In the genomic region with DNA sequence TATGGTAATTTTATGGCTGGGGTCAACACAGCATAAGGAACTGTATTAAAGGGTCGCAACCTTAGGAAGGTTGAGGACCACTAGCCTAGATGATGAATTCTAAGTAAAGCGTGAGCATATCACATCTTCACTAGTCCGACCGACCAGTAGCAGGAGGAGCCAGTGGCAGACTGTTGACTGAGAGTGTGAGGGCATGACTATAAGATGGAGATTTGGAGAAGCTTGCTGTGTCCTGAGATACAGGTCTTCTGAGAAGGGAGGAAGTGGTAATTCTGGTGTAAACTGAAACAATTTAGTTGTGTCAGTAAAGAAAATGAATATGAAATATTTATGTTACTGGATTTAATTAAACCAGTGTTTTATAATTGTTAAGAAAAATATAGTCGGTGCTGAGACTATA, we compare ENCODE assay signal across 23 mouse cellular contexts.
"Had no signal": no experiment of that assay in that cellular context is flagged by ENCODE, and none has a peak within 500 bp of the region (broad histone marks: within the 10 kb centered on the region; RNA-seq: fewer than 3 reads in every experiment).

No protein-coding gene starts in this region.

- H3K27ac ChIP-seq: limb, embryonic 10.5 days; limb, embryonic 12.5 days; limb, embryonic 13.5 days; limb, embryonic 15.5 days; liver, embryonic 12.5 days; liver, embryonic 13.5 days; liver, embryonic 14.5 days; liver, embryonic 15.5 days; lung, embryonic 15.5 days; macrophage; midbrain, embryonic 10.5 days; midbrain, embryonic 12.5 days; midbrain, embryonic 13.5 days; midbrain, embryonic 15.5 days; neural tube, embryonic 12.5 days had no signal

- H3K9ac ChIP-seq: limb, embryonic 12.5 days; limb, embryonic 13.5 days; limb, embryonic 15.5 days; liver, embryonic 12.5 days; liver, embryonic 13.5 days; liver, embryonic 14.5 days; liver, embryonic 15.5 days; liver, postnatal 0 days; lung, embryonic 14.5 days; lung, embryonic 15.5 days; midbrain, embryonic 12.5 days; midbrain, embryonic 13.5 days; midbrain, embryonic 15.5 days; neural tube, embryonic 12.5 days had no signal

- H3K4me1 ChIP-seq: limb, embryonic 10.5 days; limb, embryonic 12.5 days; limb, embryonic 13.5 days; limb, embryonic 15.5 days; liver, embryonic 12.5 days; liver, embryonic 13.5 days; liver, embryonic 15.5 days; lung, embryonic 15.5 days; megakaryocyte, embryonic 14.5 days; midbrain, embryonic 10.5 days; midbrain, embryonic 12.5 days; neural tube, embryonic 12.5 days had no signal

- H3K4me2 ChIP-seq: limb, embryonic 12.5 days; limb, embryonic 13.5 days; limb, embryonic 15.5 days; liver, embryonic 11.5 days; liver, embryonic 12.5 days; liver, embryonic 13.5 days; liver, embryonic 15.5 days; lung, embryonic 14.5 days; lung, embryonic 15.5 days; midbrain, embryonic 11.5 days; midbrain, embryonic 12.5 days; midbrain, embryonic 13.5 days; midbrain, embryonic 15.5 days; neural tube, embryonic 12.5 days had no signal

- ATAC-seq: liver, embryonic 12.5 days; liver, postnatal 0 days; lung, postnatal 0 days; midbrain, embryonic 13.5 days; midbrain, embryonic 15.5 days; midbrain, embryonic 16.5 days had no signal

- H3K9me3 ChIP-seq: limb, embryonic 10.5 days; limb, embryonic 12.5 days; limb, embryonic 13.5 days; limb, embryonic 15.5 days; liver, embryonic 12.5 days; liver, embryonic 13.5 days; liver, embryonic 15.5 days; lung, embryonic 15.5 days; megakaryocyte, embryonic 14.5 days; midbrain, embryonic 10.5 days; midbrain, embryonic 12.5 days; midbrain, embryonic 13.5 days; midbrain, embryonic 15.5 days; neural tube, embryonic 12.5 days had no signal

- H3K36me3 ChIP-seq: limb, embryonic 10.5 days; limb, embryonic 12.5 days; limb, embryonic 13.5 days; limb, embryonic 15.5 days; liver, embryonic 12.5 days; liver, embryonic 13.5 days; liver, embryonic 15.5 days; lung, embryonic 15.5 days; midbrain, embryonic 10.5 days; midbrain, embryonic 12.5 days; midbrain, embryonic 13.5 days; midbrain, embryonic 15.5 days; neural tube, embryonic 12.5 days had no signal

- H3K27me3 ChIP-seq: limb, embryonic 12.5 days; limb, embryonic 13.5 days; limb, embryonic 15.5 days; liver, embryonic 12.5 days; liver, embryonic 13.5 days; liver, embryonic 15.5 days; lung, embryonic 15.5 days; megakaryocyte, embryonic 14.5 days; midbrain, embryonic 15.5 days; neural tube, embryonic 12.5 days had no signal

- H3K4me3 ChIP-seq: limb, embryonic 10.5 days; limb, embryonic 12.5 days; limb, embryonic 13.5 days; limb, embryonic 15.5 days; liver, embryonic 12.5 days; liver, embryonic 13.5 days; liver, embryonic 15.5 days; lung, embryonic 15.5 days; megakaryocyte, embryonic 14.5 days; midbrain, embryonic 10.5 days; midbrain, embryonic 12.5 days; midbrain, embryonic 13.5 days; midbrain, embryonic 15.5 days; myocyte; neural tube, embryonic 12.5 days had no signal
